Mouse (Mus musculus) heart, adult 11 months (tissue): ENCODE results near the gene Vmn1r14.
"Not testable (repeated sequence)": the region's sequence is repeated elsewhere in the genome, so short reads cannot be mapped to it uniquely, and the experiment has no call there.

Experiments
- DNase-seq: peaks from one replicate; pipeline ENCODE4 v3.0.0; 2022

Gene Vmn1r14

GRCm38 (mm10) chr6:57231386-57231785, at the start of gene Vmn1r14:
Vmn1r14 (plus strand) TSS chr6:57231686.
- no peak for DNase-seq

- DNase-seq: not testable (repeated sequence)
These were observed 41.5 kb upstream of the Vmn1r14 start for GRCm38 (mm10) chr6:57190016-57190415.

- DNase-seq: not testable (repeated sequence)
These were observed 28.5 kb upstream of the Vmn1r14 start, which contains the start of gene Vmn1r13 for GRCm38 (mm10) chr6:57202990-57203389. Vmn1r13 (plus strand) TSS chr6:57203290.

GRCm38 (mm10) chr6:57257652-57258051, 26.2 kb downstream of the Vmn1r14 start, which contains the start of gene Vmn1r15:
Vmn1r15 (plus strand) TSS chr6:57257952.
- no peak for DNase-seq

GRCm38 (mm10) chr6:57260990-57261389, 29.5 kb downstream of the Vmn1r14 start:
- no peak for DNase-seq

GRCm38 (mm10) chr6:57271881-57272280, 40.4 kb downstream of the Vmn1r14 start:
- DNase-seq: no peak

- no peak for DNase-seq
These were observed 41.0 kb downstream of the Vmn1r14 start for GRCm38 (mm10) chr6:57272517-57272916.

- no peak for DNase-seq
These were observed 47.5 kb downstream of the Vmn1r14 start for GRCm38 (mm10) chr6:57278952-57279351.
